Mouse (Mus musculus) leukemia stem cell, adult 10-12 weeks (primary cell): Measurements from ENCODE around the gene Vdac2. TPM values are rescaled to one million over a fixed set of nuclear protein-coding genes. Genes with fewer than 3 reads are reported as not detected.

Source experiments
- polyA plus RNA-seq: library from polyadenylated mRNA; stranded (reverse); fragments of >175 nt; gene quantifications from 2 replicates; pipeline ENCODE4 v1.2.3, GENCODE M21; 2012; ENCODE audit warnings: low replicate concordance

The Vdac2 gene
- polyA plus RNA-seq = 327 and 452 TPM in 2 replicates

GRCm38 (mm10) chr14:21824938-21825337 lies at the start of gene Vdac2:
Gene Vdac2 (plus strand): TSS chr14:21825238.

GRCm38 (mm10) chr14:21848166-21849154 lies 23.4 kb downstream of the Vdac2 start, which contains the start of gene Comtd1:
Gene Comtd1 (minus strand): TSS chr14:21848977.

Other genes with a start within 250 kb of the Vdac2 start
- not detected in 2 replicates for gene Dupd1, start 110.7 kb upstream of the Vdac2 start, polyA plus RNA-seq
- gene Samd8, start 74.7 kb upstream of the Vdac2 start, polyA plus RNA-seq = 11.4 and 12.1 TPM in 2 replicates
- gene Dusp13, start 74.1 kb upstream of the Vdac2 start, polyA plus RNA-seq = not detected in 2 replicates
- gene Comtd1, start 23.7 kb downstream of the Vdac2 start, polyA plus RNA-seq = 43.4 and 52.3 TPM in 2 replicates
- 2.1 and 2.7 TPM in 2 replicates for gene Zfp503, start 164.4 kb downstream of the Vdac2 start, polyA plus RNA-seq
- gene Lrmda, start 194.5 kb downstream of the Vdac2 start, polyA plus RNA-seq = not detected in 2 replicates